Mouse (Mus musculus) bone marrow macrophage, adult 2 months (primary cell): ENCODE results near the gene Sorcs2. TPM values are rescaled to one million over a fixed set of nuclear protein-coding genes. Genes with fewer than 3 reads are reported as not detected.
A peak's percentile ranks its signal among the peaks of the same experiment; 100 is the strongest.

Experiments
- H3K27ac ChIP-seq: 2 replicates; pipeline ENCODE4 v1.5.1; 2012; ENCODE audit warnings: low read depth, low read length; ENCODE audit not compliant: insufficient read depth
- H3K4me1 ChIP-seq: 2 replicates; pipeline ENCODE4 v1.6.1; 2012; ENCODE audit warnings: low read length; ENCODE audit not compliant: control insufficient read depth, insufficient read depth
- H3K4me3 ChIP-seq: 2 replicates; pipeline ENCODE4 v1.5.1; 2012; ENCODE audit warnings: mild to moderate bottlenecking, low read length, moderate library complexity; ENCODE audit not compliant: insufficient read depth
- CTCF ChIP-seq: IDR thresholded peaks from 2 replicates; pipeline ENCODE4 v1.5.1; 2012; ENCODE audit warnings: low read depth, mild to moderate bottlenecking, low read length, moderate library complexity
- POLR2A ChIP-seq: IDR thresholded peaks from 2 replicates; pipeline ENCODE4 v1.6.1; 2012; ENCODE audit warnings: mild to moderate bottlenecking, low read depth, low read length, borderline replicate concordance
- polyA plus RNA-seq: library from polyadenylated mRNA; stranded (reverse); fragments of >200 nt; gene quantifications from 2 replicates; pipeline ENCODE4 v1.2.4, GENCODE M21; 2012; ENCODE audit not compliant: missing spikeins, insufficient read depth, insufficient read length

Gene Sorcs2
- polyA plus RNA-seq, 1 experiment = 0.31 TPM

- Histone ChIP-seq H3K4me3 (no peak overlapping the region), H3K4me1 (no peaks in the 10 kb centered on the region), H3K27ac (no peak overlapping the region)
- TF ChIP-seq POLR2A (no peak), CTCF (no peak)
Measured at GRCm38 (mm10) chr5:36090036-36090435, 307.9 kb downstream of the Sorcs2 start.

- no peak for TF ChIP-seq CTCF
- no peak for TF ChIP-seq POLR2A
- peak overlapping the region; percentile 16; the same call in 1 of the 2 replicates for H3K27ac ChIP-seq
- H3K4me1 ChIP-seq = no peaks in the 10 kb centered on the region
- no peak overlapping the region for H3K4me3 ChIP-seq
Measured at GRCm38 (mm10) chr5:36089243-36089642, 308.7 kb downstream of the Sorcs2 start.

GRCm38 (mm10) chr5:36086931-36087330, 311.0 kb downstream of the Sorcs2 start:
- TF ChIP-seq POLR2A (no peak), CTCF (no peak)
- Histone ChIP-seq H3K27ac (no peak overlapping the region), H3K4me1 (no peaks in the 10 kb centered on the region), H3K4me3 (no peak overlapping the region)

GRCm38 (mm10) chr5:36085621-36086020, 312.3 kb downstream of the Sorcs2 start:
- TF ChIP-seq POLR2A (no peak), CTCF (no peak)
- H3K27ac ChIP-seq = no peak overlapping the region
- H3K4me3 ChIP-seq = no peak overlapping the region
- no peaks in the 10 kb centered on the region for H3K4me1 ChIP-seq

- no peaks in the 10 kb centered on the region for H3K4me1 ChIP-seq
- H3K4me3 ChIP-seq = no peak overlapping the region
- no peak overlapping the region for H3K27ac ChIP-seq
- TF ChIP-seq CTCF = no peak
- TF ChIP-seq POLR2A = no peak
Measured at GRCm38 (mm10) chr5:36083869-36084565, 313.9 kb downstream of the Sorcs2 start.

GRCm38 (mm10) chr5:36081021-36081420, 316.9 kb downstream of the Sorcs2 start:
- Histone ChIP-seq H3K4me1 (no peaks in the 10 kb centered on the region), H3K27ac (no peak overlapping the region), H3K4me3 (no peak overlapping the region)
- TF ChIP-seq POLR2A (no peak), CTCF (no peak)

GRCm38 (mm10) chr5:36075172-36076074, 322.5 kb downstream of the Sorcs2 start:
- TF ChIP-seq POLR2A (no peak), CTCF (no peak)
- no peak overlapping the region for H3K4me3 ChIP-seq
- no peaks in the 10 kb centered on the region for H3K4me1 ChIP-seq
- H3K27ac ChIP-seq = no peak overlapping the region

- Histone ChIP-seq H3K27ac (no peak overlapping the region), H3K4me3 (no peak overlapping the region), H3K4me1 (no peaks in the 10 kb centered on the region)
- TF ChIP-seq CTCF = no peak
- no peak for TF ChIP-seq POLR2A
Measured at GRCm38 (mm10) chr5:36069503-36070360, 328.2 kb downstream of the Sorcs2 start.

- Histone ChIP-seq H3K4me1 (no peaks in the 10 kb centered on the region), H3K27ac (no peak overlapping the region), H3K4me3 (no peak overlapping the region)
- TF ChIP-seq CTCF = no peak
- TF ChIP-seq POLR2A = no peak
Measured at GRCm38 (mm10) chr5:36067651-36068181, 330.2 kb downstream of the Sorcs2 start.

- no peak overlapping the region for H3K27ac ChIP-seq
- no peak overlapping the region for H3K4me3 ChIP-seq
- TF ChIP-seq POLR2A = no peak
- no peak for TF ChIP-seq CTCF
- H3K4me1 ChIP-seq = no peaks in the 10 kb centered on the region
Measured at GRCm38 (mm10) chr5:36057804-36058322, 340.1 kb downstream of the Sorcs2 start.
